Mouse (Mus musculus) lung, adult 2 months (tissue): ENCODE data around the gene Uvrag.
"Not testable (repeated sequence)": the region's sequence is repeated elsewhere in the genome, so short reads cannot be mapped to it uniquely, and the experiment has no call there.

Experiments used
- CTCF ChIP-seq: fragments of 200-500 bp; IDR thresholded peaks from 2 replicates; pipeline ENCODE4 v1.5.1; 2011; ENCODE audit warnings: mild to moderate bottlenecking, low read length, control low read depth; ENCODE audit not compliant: insufficient read depth
- POLR2A ChIP-seq: fragments of 200-500 bp; IDR thresholded peaks from 2 replicates; pipeline ENCODE4 v1.6.1; 2011; ENCODE audit warnings: low read depth, mild to moderate bottlenecking, control low read depth, low read length, borderline replicate concordance; ENCODE audit errors: extremely low read depth

DNA sequence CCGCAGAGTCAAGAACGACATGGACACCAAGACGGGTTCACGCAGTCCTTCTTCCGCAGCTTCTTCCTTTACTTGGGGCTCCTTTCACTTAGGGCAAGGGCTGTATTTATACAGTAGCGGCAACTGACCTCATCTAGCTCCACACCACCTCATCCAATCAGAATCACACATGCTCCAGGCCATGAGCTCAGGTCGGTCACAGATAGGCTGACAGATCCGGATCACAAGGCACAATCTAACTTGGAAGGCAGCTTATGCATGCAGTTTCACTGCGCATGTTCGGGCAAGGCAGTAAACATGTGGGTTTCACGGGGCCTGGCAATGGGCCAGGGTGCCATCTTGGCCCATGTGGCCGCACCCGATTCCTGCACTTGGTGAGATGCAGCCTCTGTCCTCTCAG lies 177.4 kb downstream of the Uvrag start:
- TF ChIP-seq CTCF, POLR2A: not testable (repeated sequence)
